Mouse (Mus musculus) myocyte (in vitro differentiated cells): Measurements from ENCODE around the gene Ube2j1. TPM values are rescaled to one million over a fixed set of nuclear protein-coding genes. Genes with fewer than 3 reads are reported as not detected.

ENCODE experiments used
- H3K27me3 ChIP-seq: one replicate; pipeline ENCODE4 v1.6.1; 2011; ENCODE audit not compliant: control insufficient read depth, insufficient read depth, insufficient read length
- H3K36me3 ChIP-seq: one replicate; pipeline ENCODE4 v1.6.1; 2011; ENCODE audit not compliant: control insufficient read depth, insufficient read depth
- H3K4me2 ChIP-seq: one replicate; pipeline ENCODE4 v1.6.1; 2011; ENCODE audit warnings: low read depth, control low read depth
- H3K4me3 ChIP-seq: one replicate; pipeline ENCODE4 v1.5.1; 2011; ENCODE audit warnings: mild to moderate bottlenecking, control low read depth, moderate library complexity
- H3K79me2 ChIP-seq: one replicate; pipeline ENCODE4 v1.6.1; 2011; ENCODE audit not compliant: control insufficient read depth, insufficient read depth
- H3ac ChIP-seq: one replicate; pipeline ENCODE4 v1.6.1; 2011; ENCODE audit not compliant: control insufficient read depth, insufficient read length
- CEBPB ChIP-seq: IDR thresholded peaks from 2 replicates; pipeline ENCODE4 v1.6.1; 2011; ENCODE audit warnings: mild to moderate bottlenecking, moderate library complexity; ENCODE audit not compliant: poor library complexity, insufficient read depth, severe bottlenecking
- E2F4 ChIP-seq: IDR thresholded peaks from one replicate; pipeline ENCODE4 v1.6.1; 2011; ENCODE audit warnings: mild to moderate bottlenecking, control low read depth, moderate library complexity; ENCODE audit not compliant: insufficient read depth
- MAX ChIP-seq: IDR thresholded peaks from one replicate; pipeline ENCODE4 v1.6.1; 2011; ENCODE audit warnings: low read depth, mild to moderate bottlenecking, control low read depth
- MYOD1 ChIP-seq, 3 experiments: IDR thresholded peaks; one replicate each; pipeline ENCODE4 v1.6.1; 2011; ENCODE audit warnings: control low read depth in 2 of 3, low read depth in 2 of 3, mild to moderate bottlenecking in 2 of 3, moderate library complexity in 1 of 3; ENCODE audit not compliant: insufficient read length in 2 of 3, control insufficient read depth in 1 of 3
- MYOG ChIP-seq, 3 experiments: IDR thresholded peaks; one replicate each; pipeline ENCODE4 v1.6.1; 2011; ENCODE audit warnings: control low read depth in 2 of 3, low read depth in 2 of 3, mild to moderate bottlenecking in 2 of 3; ENCODE audit not compliant: insufficient read length in 2 of 3, control insufficient read depth in 1 of 3, insufficient read depth in 1 of 3
- POLR2A ChIP-seq: IDR thresholded peaks from one replicate; pipeline ENCODE4 v1.6.1; 2011; ENCODE audit warnings: low read depth, mild to moderate bottlenecking, control low read depth, moderate library complexity; ENCODE audit not compliant: insufficient read length
- POLR2AphosphoS2 ChIP-seq: IDR thresholded peaks from one replicate; pipeline ENCODE4 v1.6.1; 2011; ENCODE audit warnings: low read depth, control low read depth; ENCODE audit not compliant: insufficient read length
- REST ChIP-seq: IDR thresholded peaks from one replicate; pipeline ENCODE4 v1.6.1; 2011; ENCODE audit warnings: mild to moderate bottlenecking, control low read depth, moderate library complexity; ENCODE audit not compliant: insufficient read depth, insufficient read length
- SRF ChIP-seq: IDR thresholded peaks from one replicate; pipeline ENCODE4 v1.6.1; 2011; ENCODE audit warnings: low read depth; ENCODE audit not compliant: control insufficient read depth, insufficient read length
- TCF12 ChIP-seq: IDR thresholded peaks from one replicate; pipeline ENCODE4 v1.6.1; 2011; ENCODE audit warnings: mild to moderate bottlenecking, control low read depth; ENCODE audit not compliant: poor library complexity, insufficient read depth, severe bottlenecking
- TCF3 ChIP-seq: IDR thresholded peaks from one replicate; pipeline ENCODE4 v1.6.1; 2011; ENCODE audit warnings: low read depth, control low read depth; ENCODE audit not compliant: insufficient read length
- USF1 ChIP-seq: IDR thresholded peaks from one replicate; pipeline ENCODE4 v1.6.1; 2011; ENCODE audit warnings: low read depth, mild to moderate bottlenecking, control low read depth, moderate library complexity
- polyA plus RNA-seq: library from polyadenylated mRNA; unstranded; fragments of >200 nt; fragmentation: generic; extraction: Trizol; gene quantifications from one replicate; pipeline ENCODE4 v1.2.1, GENCODE M21; 2012; ENCODE audit warnings: missing spikeins

Gene Ube2j1
- polyA plus RNA-seq, 1 experiment, result 31.4 TPM

DNA sequence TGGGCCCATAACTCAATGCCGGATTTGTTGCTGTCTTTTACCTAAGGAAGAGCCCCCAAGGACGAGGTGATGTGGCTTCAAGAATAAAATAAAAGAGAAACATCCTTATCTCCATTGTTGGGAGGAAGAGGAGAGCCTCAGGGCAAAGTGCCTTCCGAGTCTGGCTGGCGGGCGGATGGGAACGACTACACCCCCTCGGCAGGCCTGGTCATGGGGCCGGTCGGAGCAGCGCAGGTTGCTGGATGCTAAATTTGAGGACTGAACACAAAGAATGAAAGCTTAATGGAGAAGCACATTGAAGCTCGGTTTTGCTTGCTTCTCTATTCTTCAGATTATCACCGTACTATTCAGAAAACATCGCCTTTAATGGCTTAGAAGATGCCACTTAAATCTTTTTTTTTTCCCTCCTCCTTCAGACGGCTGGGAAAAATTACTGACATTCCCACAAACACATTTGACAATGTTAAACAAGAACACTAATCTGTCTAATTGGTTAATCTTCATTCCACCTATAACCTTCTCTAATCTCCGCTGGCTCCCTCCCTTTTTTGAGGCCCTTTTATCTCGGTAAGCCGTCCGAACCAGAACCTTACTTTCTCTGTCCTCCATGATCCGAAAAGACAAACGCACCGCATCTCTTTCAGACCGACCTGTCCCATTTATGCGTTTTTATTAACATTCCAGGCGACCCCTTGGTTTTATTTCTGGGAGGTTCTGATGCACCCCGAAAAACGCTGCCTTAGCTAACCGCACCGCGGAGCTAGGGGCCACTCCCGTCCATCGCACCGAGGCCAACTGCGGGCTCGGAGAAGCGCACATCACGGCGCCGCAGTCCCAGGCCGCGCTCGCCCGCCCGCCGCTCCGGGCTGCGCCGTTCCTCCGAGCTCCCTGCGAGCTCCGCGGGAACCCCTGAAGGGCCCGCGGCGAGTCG is 687 bp upstream of the Ube2j1 start:
- Histone ChIP-seq H3K27me3 (no peaks in the 10 kb centered on the region), H3K4me3 (peak overlapping the region; percentile 58), H3K4me2 (peak overlapping the region; percentile 88), H3K36me3 (peaks cover 8% of the 10 kb centered on the region), H3ac (peak overlapping the region; percentile 76), H3K79me2 (peaks cover 46% of the 10 kb centered on the region)
- TF ChIP-seq SRF (no peak), POLR2A (no peak), E2F4 (no peak), MYOG (IDR thresholded peaks at IDR 0.05; ENCODE audit: control insufficient read depth in 1 of 3, insufficient read depth in 1 of 3, insufficient read length in 2 of 3, low read depth in 2 of 3) (no peak), POLR2AphosphoS2 (no peak), MAX (no peak), CEBPB (no peak), TCF3 (no peak)

DNA sequence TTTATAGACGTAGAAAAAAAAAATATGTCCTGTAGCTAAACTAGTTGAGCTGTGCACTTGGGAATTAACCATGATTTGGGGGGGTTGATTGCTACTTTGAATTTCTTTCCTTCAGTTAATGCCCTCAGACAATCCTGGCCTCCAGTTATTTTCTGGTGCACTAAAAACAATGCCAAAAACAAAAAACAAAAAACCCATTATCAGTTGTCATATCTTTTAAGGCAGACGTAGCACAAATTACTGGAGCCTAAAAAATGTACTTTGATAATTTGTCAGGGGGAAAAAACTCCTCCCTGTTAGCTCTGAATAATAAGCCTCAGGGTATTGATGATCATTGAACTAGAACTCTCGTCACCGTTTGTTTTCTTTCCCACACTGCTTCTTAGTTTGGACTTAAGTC is 829 bp downstream of the Ube2j1 start:
- TF ChIP-seq TCF12 (no peak), CEBPB (no peak), MYOD1 (IDR thresholded peaks at IDR 0.05; ENCODE audit: control insufficient read depth in 1 of 3, insufficient read length in 2 of 3, low read depth in 2 of 3) (no peak), REST (no peak), SRF (no peak), TCF3 (no peak), POLR2A (no peak), E2F4 (no peak), POLR2AphosphoS2 (no peak), MAX (no peak), USF1 (no peak), MYOG (IDR thresholded peaks at IDR 0.05; ENCODE audit: control insufficient read depth in 1 of 3, insufficient read depth in 1 of 3, insufficient read length in 2 of 3, low read depth in 2 of 3) (no peak)
- H3K4me2 ChIP-seq, result peak overlapping the region; percentile 88

DNA sequence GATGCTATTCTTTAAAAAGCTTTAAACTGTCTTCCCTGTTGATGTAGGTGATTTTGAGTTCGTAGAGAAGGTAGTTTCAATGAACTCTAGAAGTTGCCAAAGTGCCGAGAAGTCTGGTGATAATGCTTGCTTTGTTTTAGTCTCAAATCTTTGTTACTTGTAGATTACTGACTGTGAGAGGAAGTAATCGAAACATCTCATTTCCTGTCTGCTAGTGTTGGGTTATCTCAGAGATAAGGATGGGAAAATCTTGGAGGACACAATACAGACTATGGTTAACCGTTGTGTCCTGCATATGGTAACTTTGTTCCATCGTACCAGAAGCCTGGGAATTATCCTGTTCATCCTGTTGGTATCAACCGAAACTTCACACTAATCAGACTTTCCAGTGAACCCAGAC is 2.3 kb downstream of the Ube2j1 start:
- Histone ChIP-seq H3K4me2 (peak overlapping the region; percentile 88), H3K4me3 (no peak overlapping the region)
- TF ChIP-seq E2F4, result no peak
- no peak for TF ChIP-seq SRF
- no peak for TF ChIP-seq USF1
- TF ChIP-seq POLR2A, result no peak
- TF ChIP-seq TCF3, result no peak
- TF ChIP-seq REST, result no peak
- TF ChIP-seq MAX, result no peak
- no peak for TF ChIP-seq POLR2AphosphoS2
- TF ChIP-seq TCF12, result no peak
- no peak for TF ChIP-seq CEBPB
- TF ChIP-seq MYOG (IDR thresholded peaks at IDR 0.05; ENCODE audit: control insufficient read depth in 1 of 3, insufficient read depth in 1 of 3, insufficient read length in 2 of 3, low read depth in 2 of 3), result no peak
- TF ChIP-seq MYOD1 (IDR thresholded peaks at IDR 0.05; ENCODE audit: control insufficient read depth in 1 of 3, insufficient read length in 2 of 3, low read depth in 2 of 3), result no peak

More for the DNA sequence above, 829 bp downstream of the Ube2j1 start:
- H3K4me3 ChIP-seq, result peak overlapping the region; percentile 58
- H3K79me2 ChIP-seq, result peaks cover 62% of the 10 kb centered on the region
- no peaks in the 10 kb centered on the region for H3K27me3 ChIP-seq
- peak overlapping the region; percentile 76 for H3ac ChIP-seq
- peaks cover 8% of the 10 kb centered on the region for H3K36me3 ChIP-seq

DNA sequence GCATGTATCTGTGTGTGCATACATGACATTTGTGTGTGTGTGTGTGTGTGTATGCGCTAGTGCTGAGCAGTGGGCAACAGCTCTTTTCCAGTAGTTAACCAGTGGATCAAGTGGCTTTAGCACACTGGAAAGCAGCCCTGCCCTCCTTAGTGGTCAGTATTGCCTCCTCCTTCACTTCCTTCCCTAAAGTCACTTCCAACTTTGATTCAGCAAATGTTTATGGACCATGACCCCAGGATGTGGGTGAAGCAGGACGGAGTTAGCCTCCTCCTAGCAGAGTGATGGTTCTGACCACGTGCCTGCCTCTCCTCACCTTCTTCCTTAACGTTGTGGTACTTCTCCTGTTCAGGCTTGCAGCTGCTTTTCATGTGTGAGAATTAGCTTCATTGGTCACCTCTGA is 8.6 kb downstream of the Ube2j1 start:
- H3K4me2 ChIP-seq, result no peak overlapping the region
- H3K4me3 ChIP-seq, result no peak overlapping the region
- H3K27me3 ChIP-seq, result no peaks in the 10 kb centered on the region
- H3K79me2 ChIP-seq, result peaks cover 29% of the 10 kb centered on the region
- H3K36me3 ChIP-seq, result peaks cover 42% of the 10 kb centered on the region
- no peak for TF ChIP-seq POLR2A
- no peak for TF ChIP-seq TCF3
- TF ChIP-seq MAX, result no peak
- no peak for TF ChIP-seq TCF12
- no peak for TF ChIP-seq POLR2AphosphoS2
- TF ChIP-seq REST, result no peak
- TF ChIP-seq USF1, result no peak
- H3ac ChIP-seq, result no peak overlapping the region

More for the DNA sequence above, 2.3 kb downstream of the Ube2j1 start:
- peaks cover 68% of the 10 kb centered on the region for H3K79me2 ChIP-seq
- H3K36me3 ChIP-seq, result peaks cover 12% of the 10 kb centered on the region
- H3ac ChIP-seq, result no peak overlapping the region
- no peaks in the 10 kb centered on the region for H3K27me3 ChIP-seq
